Mouse (Mus musculus) liver, adult 2 months (tissue): ENCODE measurements around the gene Bglap.

Experiments
- CTCF ChIP-seq: fragments of 200-500 bp; IDR thresholded peaks from 2 replicates; pipeline ENCODE4 v1.5.1; 2011; ENCODE audit warnings: low read depth, low read length, control low read depth
- POLR2A ChIP-seq: fragments of 200-500 bp; IDR thresholded peaks from 2 replicates; pipeline ENCODE4 v1.6.1; 2011; ENCODE audit warnings: low read length, control low read depth; ENCODE audit not compliant: insufficient read depth; ENCODE audit errors: extremely low read depth

- TF ChIP-seq POLR2A (no peak), CTCF (no peak)
Observed at GRCm38 (mm10) chr3:88398666-88399065, 14.4 kb upstream of the Bglap start.
